Mouse (Mus musculus): ENCODE results near the gene Clec4b2. TPM values are rescaled to one million over a fixed set of nuclear protein-coding genes. Genes with fewer than 3 reads are reported as not detected.

Clec4b2 gene
- polyA plus RNA-seq (2015; fragmentation: Illumina TruSeq; extraction: RNeasy Lipid Tissue Mini Kit (QIAGEN cat#74804); ENCODE audit: low read depth, low replicate concordance): not detected

DNA sequence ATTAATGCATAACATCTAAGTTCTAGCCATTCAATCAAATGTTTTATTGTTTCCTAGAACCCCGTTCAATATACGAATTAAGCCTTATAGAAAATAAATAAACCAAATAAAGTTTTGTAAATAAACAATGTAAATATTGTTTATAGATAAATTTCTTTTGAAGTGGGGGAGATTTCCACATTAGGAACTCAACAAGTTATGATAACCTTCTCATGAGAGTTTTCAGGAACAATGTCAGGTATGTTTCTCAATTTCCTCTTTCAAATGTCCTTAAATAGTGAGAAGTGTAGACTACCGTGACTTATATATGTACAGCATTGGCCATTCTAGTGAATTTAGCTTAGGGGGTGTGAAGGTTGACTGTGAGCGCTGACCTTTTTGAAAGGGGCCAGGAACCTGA is at the start of gene Clec4b2:
Gene Clec4b2 (plus strand): TSS at position 301 of the 400 bp plus-strand sequence.

DNA sequence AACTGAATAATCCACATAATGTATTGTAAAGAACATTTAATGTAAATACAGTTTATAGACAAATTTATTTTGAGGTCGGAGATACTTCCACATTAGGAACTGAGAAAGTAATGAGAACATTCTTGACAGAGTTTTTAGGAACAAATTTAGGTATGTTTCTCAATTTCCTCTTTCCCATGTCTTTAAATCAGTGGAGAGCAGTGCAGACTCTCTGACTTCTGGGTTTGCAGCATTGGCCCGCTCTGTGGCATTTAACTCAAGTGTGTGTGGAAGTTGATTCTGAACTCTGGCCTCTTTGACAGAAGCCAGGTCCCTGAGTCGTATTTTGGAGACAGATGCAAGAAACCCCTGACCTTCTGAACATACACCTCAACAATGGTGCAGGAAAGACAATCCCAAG is 57.0 kb downstream of the Clec4b2 start, which contains the start of gene Clec4n:
Gene Clec4n (plus strand): TSS at position 200 of the 400 bp plus-strand sequence.

Other genes with a start within 250 kb of the Clec4b2 start
- 1.9 TPM for gene Clec4a3, start 220.4 kb upstream of the Clec4b2 start, polyA plus RNA-seq (2015; fragmentation: Illumina TruSeq; extraction: RNeasy Lipid Tissue Mini Kit (QIAGEN cat#74804); ENCODE audit: low read depth, low replicate concordance)
- gene Clec4a4, start 182.5 kb upstream of the Clec4b2 start, polyA plus RNA-seq (2015; fragmentation: Illumina TruSeq; extraction: RNeasy Lipid Tissue Mini Kit (QIAGEN cat#74804); ENCODE audit: low read depth, low replicate concordance): not detected
- not detected for gene Clec4b1, start 122.9 kb upstream of the Clec4b2 start, polyA plus RNA-seq (2015; fragmentation: Illumina TruSeq; extraction: RNeasy Lipid Tissue Mini Kit (QIAGEN cat#74804); ENCODE audit: low read depth, low replicate concordance)
- gene Clec4a2, start 66.5 kb upstream of the Clec4b2 start, polyA plus RNA-seq (2015; fragmentation: Illumina TruSeq; extraction: RNeasy Lipid Tissue Mini Kit (QIAGEN cat#74804); ENCODE audit: low read depth, low replicate concordance): 2.7 TPM
- 0.77 TPM for gene Clec4n, start 57.0 kb downstream of the Clec4b2 start, polyA plus RNA-seq (2015; fragmentation: Illumina TruSeq; extraction: RNeasy Lipid Tissue Mini Kit (QIAGEN cat#74804); ENCODE audit: low read depth, low replicate concordance)
- gene Clec4d, start 89.2 kb downstream of the Clec4b2 start, polyA plus RNA-seq (2015; fragmentation: Illumina TruSeq; extraction: RNeasy Lipid Tissue Mini Kit (QIAGEN cat#74804); ENCODE audit: low read depth, low replicate concordance): not detected
- gene Clec4e, start 117.0 kb downstream of the Clec4b2 start, polyA plus RNA-seq (2015; fragmentation: Illumina TruSeq; extraction: RNeasy Lipid Tissue Mini Kit (QIAGEN cat#74804); ENCODE audit: low read depth, low replicate concordance): not detected
- gene Vmn2r19, start 135.4 kb downstream of the Clec4b2 start, polyA plus RNA-seq (2015; fragmentation: Illumina TruSeq; extraction: RNeasy Lipid Tissue Mini Kit (QIAGEN cat#74804); ENCODE audit: low read depth, low replicate concordance): not detected
- not detected for gene Vmn2r20, start 245.2 kb downstream of the Clec4b2 start, polyA plus RNA-seq (2015; fragmentation: Illumina TruSeq; extraction: RNeasy Lipid Tissue Mini Kit (QIAGEN cat#74804); ENCODE audit: low read depth, low replicate concordance)